8 mouse cellular contexts compared by ENCODE assay signal in genomic region chr4:109980321-109981082, GRCm38 (mm10). TPM values are rescaled to one million over a fixed set of nuclear protein-coding genes. Genes with fewer than 3 reads are reported as not detected.
DNase-seq lines count a peak whose midpoint lies in the region; ATAC-seq lines count a peak whose summit lies in the region.

No protein-coding gene starts in this region.

- WGBS in neural tube, embryonic 11.5 days, result 2% methylated on average over 29 of the region's 29 CpGs
- 2% methylated on average over 29 of the region's 29 CpGs for WGBS in limb, embryonic 10.5 days

- peak; percentile 71 for DNase-seq in heart, adult 11 months
- no peak for DNase-seq in heart, postnatal 25 days (ENCODE audit: low spot score)
- DNase-seq in neural tube, embryonic 11.5 days (ENCODE audit: low spot score), result peak; percentile 46
- no peak for DNase-seq in neural tube, embryonic 10.5 days (ENCODE audit: extremely low spot score, low spot score)
- peak; percentile 52 for DNase-seq in limb, embryonic 10.5 days (ENCODE audit: low spot score)
- DNase-seq in MN1 (ENCODE audit: low spot score), result no peak
- no peak for DNase-seq in left cerebral cortex, adult 18-20 months (ENCODE audit: low spot score in 2 of 2)
- no peak for DNase-seq in layer of hippocampus, adult 8-10 months (ENCODE audit: low spot score in 2 of 2)

- H3K9me3 ChIP-seq in neural tube, embryonic 11.5 days (ENCODE audit: control insufficient read depth, low read length), result no peaks in the 10 kb centered on the region
- no peaks in the 10 kb centered on the region for H3K9me3 ChIP-seq in limb, embryonic 10.5 days (replicated peaks)

- no peak overlapping the region for H3K9ac ChIP-seq in neural tube, embryonic 11.5 days (ENCODE audit: low read length)

- no peak overlapping the region for H3K4me3 ChIP-seq in neural tube, embryonic 11.5 days (ENCODE audit: low read depth, low read length)
- peak overlapping the region; percentile 43 for H3K4me3 ChIP-seq in limb, embryonic 10.5 days

- intact Hi-C loops in heart, postnatal 25 days (cut with DNase I), result no loop called here

- ATAC-seq in neural tube, embryonic 11.5 days (ENCODE audit: insufficient read depth, low FRiP score, low TSS enrichment), result no peak

- H3K4me2 ChIP-seq in neural tube, embryonic 11.5 days (ENCODE audit: low read depth), result peak overlapping the region; percentile 8; the same call in 1 of the 2 replicates

- H3K4me1 ChIP-seq in neural tube, embryonic 11.5 days (ENCODE audit: control insufficient read depth, insufficient read depth, low read length), result peaks cover 9% of the 10 kb centered on the region
- H3K4me1 ChIP-seq in limb, embryonic 10.5 days, result peaks cover 60% of the 10 kb centered on the region

- H3K36me3 ChIP-seq in neural tube, embryonic 11.5 days (ENCODE audit: control insufficient read depth, insufficient read depth, low read length), result no peaks in the 10 kb centered on the region
- no peaks in the 10 kb centered on the region for H3K36me3 ChIP-seq in limb, embryonic 10.5 days

- H3K27me3 ChIP-seq in neural tube, embryonic 11.5 days (ENCODE audit: control insufficient read depth, insufficient read depth, low read length), result peaks cover 98% of the 10 kb centered on the region
- H3K27me3 ChIP-seq in limb, embryonic 10.5 days (ENCODE audit: low read depth, poor library complexity, severe bottlenecking), result peaks cover 100% of the 10 kb centered on the region

- no peak overlapping the region for H3K27ac ChIP-seq in neural tube, embryonic 11.5 days (ENCODE audit: low read depth, low read length)
- no peak overlapping the region for H3K27ac ChIP-seq in limb, embryonic 10.5 days

RNA-seq across cellular contexts. Expression of gene Dmrta2, which starts 2.6 kb away (rescaled TPM):
- total RNA-seq in heart, postnatal 25 days (2021), result under 1 TPM in 1 of 2 experiments, not detected in 1; 0.10 TPM
- polyA plus RNA-seq in neural tube, embryonic 11.5 days (2014; fragmentation: Nextera tagmentation; extraction: Ambion mirVana), result 0.12 and 0.14 TPM in 2 replicates
- 0.20 TPM in 2 replicates for polyA plus RNA-seq in limb, embryonic 10.5 days (2016; fragmentation: Nextera tagmentation; extraction: Ambion mirVana)
- 1 to 10 TPM; 2.1 to 2.6 TPM for total RNA-seq in left cerebral cortex, adult 18-20 months (2021)
- total RNA-seq in layer of hippocampus, adult 8-10 months (2022), result 1 to 10 TPM; 1.7 to 3.4 (median 2.2) TPM

Comparison
In these comparisons a context has a peak if more than half of its experiments do, and no peak if none do; other contexts are left out.
1. DNase-seq: peak in heart, adult 11 months (single experiment), neural tube, embryonic 11.5 days (single experiment) and limb, embryonic 10.5 days (single experiment); none in heart, postnatal 25 days (single experiment), neural tube, embryonic 10.5 days (single experiment), MN1 (single experiment), left cerebral cortex, adult 18-20 months (0 of 2) and layer of hippocampus, adult 8-10 months (0 of 2).